Mouse (Mus musculus) heart, embryonic 10.5 days (tissue): ENCODE measurements around the gene Pkn2. TPM values are rescaled to one million over a fixed set of nuclear protein-coding genes. Genes with fewer than 3 reads are reported as not detected.

ENCODE experiments used
- DNase-seq: peaks from one replicate; pipeline ENCODE4 v3.0.0-alpha.2; 2017; ENCODE audit warnings: low spot score
- H3K27ac ChIP-seq: fragments of 300-500 bp; sonication (generic); 2 replicates; pipeline ENCODE4 v1.5.1; 2016; ENCODE audit warnings: mild to moderate bottlenecking
- H3K27me3 ChIP-seq: fragments of 300-500 bp; sonication (generic); 2 replicates; pipeline ENCODE4 v1.6.1; 2016; ENCODE audit warnings: mild to moderate bottlenecking; ENCODE audit not compliant: poor library complexity, insufficient read depth, severe bottlenecking
- H3K36me3 ChIP-seq: fragments of 300-500 bp; sonication (generic); 2 replicates; pipeline ENCODE4 v1.6.1; 2016; ENCODE audit warnings: mild to moderate bottlenecking, moderate library complexity
- H3K4me1 ChIP-seq: fragments of 300-500 bp; sonication (generic); 2 replicates; pipeline ENCODE4 v1.6.1; 2016; ENCODE audit warnings: mild to moderate bottlenecking
- H3K4me3 ChIP-seq: fragments of 300-500 bp; sonication (generic); 2 replicates; pipeline ENCODE4 v1.5.1; 2016; ENCODE audit warnings: mild to moderate bottlenecking, moderate library complexity
- H3K9me3 ChIP-seq: fragments of 300-500 bp; sonication (generic); 2 replicates; pipeline ENCODE4 v1.6.1; 2016; ENCODE audit warnings: mild to moderate bottlenecking, moderate library complexity
- WGBS: fragments of 180-500 bp; shearing (Covaris S2); methylation state at CpG from one replicate; pipeline ENCODE4 v1.1.7; 2016; 5-methylcytosine and 5-hydroxymethylcytosine counted together
- polyA plus RNA-seq: library from polyadenylated mRNA; unstranded; fragments of >200 nt; fragmentation: Nextera tagmentation; extraction: Ambion mirVana; gene quantifications from 2 replicates; pipeline ENCODE4 v1.2.1, GENCODE M21; 2016

The Pkn2 gene
- polyA plus RNA-seq, result 42.4 and 52.3 TPM in 2 replicates

DNA sequence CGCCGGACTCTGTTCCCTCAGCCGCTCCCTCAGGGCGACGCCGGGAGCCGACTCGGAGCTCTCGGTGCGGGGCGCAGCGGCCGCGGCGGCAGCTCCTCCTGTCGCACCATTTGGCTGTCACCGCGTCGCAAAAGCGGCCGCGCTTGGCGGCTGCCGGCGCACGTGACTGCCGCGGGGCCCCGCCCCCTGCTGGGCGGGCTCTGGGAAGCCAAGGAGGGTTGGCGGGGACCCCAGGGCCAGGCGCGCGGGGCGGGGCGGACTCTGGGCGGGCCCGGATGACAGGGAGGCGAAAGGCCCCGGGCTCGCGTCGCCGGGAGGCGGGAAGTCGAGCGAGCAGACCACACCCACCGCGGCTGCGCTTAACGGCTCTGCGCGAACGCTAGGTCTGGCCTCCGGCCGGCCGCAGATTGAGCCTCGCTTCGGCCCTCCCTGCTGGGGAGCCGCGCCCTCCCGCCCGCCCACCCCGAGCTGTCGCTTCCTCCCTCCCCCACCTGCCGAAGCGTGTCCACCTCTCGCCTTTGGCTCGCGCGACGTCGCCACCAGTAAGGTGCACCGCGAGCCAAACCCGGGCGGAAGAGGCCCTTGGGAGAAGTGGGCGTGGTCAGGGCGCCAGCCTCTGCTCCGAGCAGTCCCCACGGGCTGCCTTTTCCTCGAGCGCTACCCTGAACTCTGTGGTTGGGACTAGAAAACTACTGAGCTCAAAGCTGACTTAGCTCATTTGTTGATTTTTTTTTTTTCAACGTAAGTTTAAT, at the start of gene Pkn2:
Gene Pkn2 (minus strand): TSS at position 133 of the 752 bp plus-strand sequence.
- H3K9me3 ChIP-seq, result no peaks in the 10 kb centered on the region
- H3K4me3 ChIP-seq, result peak within 1 kb of the TSS; percentile 100
- H3K27me3 ChIP-seq, result no peaks in the 10 kb centered on the region
- H3K27ac ChIP-seq, result peak within 1 kb of the TSS; percentile 99
- peak; percentile 99 for DNase-seq
- no peaks in the 10 kb centered on the region for H3K4me1 ChIP-seq
- WGBS, result under 1% methylated on average over 78 of the region's 84 CpGs
- H3K36me3 ChIP-seq, result no peaks in the 10 kb centered on the region

DNA sequence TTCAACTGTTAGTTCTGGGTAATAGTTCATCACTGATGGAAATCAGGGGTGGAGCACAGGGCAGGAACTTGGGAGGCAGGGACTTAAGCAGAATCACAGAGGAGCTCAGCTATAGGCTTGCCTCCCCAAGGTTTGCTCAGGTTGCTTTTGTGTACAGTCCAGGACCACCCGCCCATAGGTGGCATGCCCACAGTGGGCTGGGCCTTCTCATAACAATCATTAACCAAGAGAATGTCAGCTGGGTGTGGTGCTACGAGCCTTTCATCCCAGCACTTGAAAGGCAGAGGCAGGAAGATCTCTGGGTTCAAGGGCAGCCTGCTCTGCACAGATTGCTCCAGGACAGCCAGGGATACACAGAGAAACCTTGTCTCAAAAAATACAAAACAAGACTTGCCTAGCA, 48.1 kb upstream of the Pkn2 start:
- no peaks in the 10 kb centered on the region for H3K27me3 ChIP-seq
- no peak for DNase-seq
- H3K4me1 ChIP-seq, result no peaks in the 10 kb centered on the region
- H3K9me3 ChIP-seq, result no peaks in the 10 kb centered on the region
- no peaks in the 10 kb centered on the region for H3K36me3 ChIP-seq
- H3K4me3 ChIP-seq, result no peak overlapping the region
- 76% methylated on average over 2 of the region's 2 CpGs for WGBS
- H3K27ac ChIP-seq, result no peak overlapping the region

DNA sequence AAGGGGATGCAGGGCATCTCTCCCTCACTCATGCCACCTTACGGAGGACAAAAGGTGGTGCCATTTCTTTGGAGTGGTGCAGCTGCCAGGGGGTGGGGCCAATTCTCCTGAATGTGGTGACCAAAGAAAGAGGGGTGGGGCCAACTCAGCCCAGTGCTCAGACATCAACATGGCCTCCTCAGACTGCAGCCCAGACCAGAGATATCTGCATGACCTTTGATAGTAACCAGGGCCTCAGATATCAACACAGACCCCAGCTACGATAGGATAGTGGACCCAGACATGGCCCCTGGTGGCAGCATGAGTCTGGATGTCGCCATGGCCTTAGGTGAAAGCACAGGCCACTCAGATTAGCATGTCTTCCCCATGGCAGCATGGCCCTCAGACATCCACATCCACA, 45.5 kb upstream of the Pkn2 start:
- Histone ChIP-seq H3K36me3 (no peaks in the 10 kb centered on the region), H3K27ac (no peak overlapping the region), H3K4me3 (no peak overlapping the region), H3K27me3 (no peaks in the 10 kb centered on the region), H3K9me3 (no peaks in the 10 kb centered on the region), H3K4me1 (no peaks in the 10 kb centered on the region)
- WGBS, result 64% methylated on average over 3 of the region's 3 CpGs
- no peak for DNase-seq

DNA sequence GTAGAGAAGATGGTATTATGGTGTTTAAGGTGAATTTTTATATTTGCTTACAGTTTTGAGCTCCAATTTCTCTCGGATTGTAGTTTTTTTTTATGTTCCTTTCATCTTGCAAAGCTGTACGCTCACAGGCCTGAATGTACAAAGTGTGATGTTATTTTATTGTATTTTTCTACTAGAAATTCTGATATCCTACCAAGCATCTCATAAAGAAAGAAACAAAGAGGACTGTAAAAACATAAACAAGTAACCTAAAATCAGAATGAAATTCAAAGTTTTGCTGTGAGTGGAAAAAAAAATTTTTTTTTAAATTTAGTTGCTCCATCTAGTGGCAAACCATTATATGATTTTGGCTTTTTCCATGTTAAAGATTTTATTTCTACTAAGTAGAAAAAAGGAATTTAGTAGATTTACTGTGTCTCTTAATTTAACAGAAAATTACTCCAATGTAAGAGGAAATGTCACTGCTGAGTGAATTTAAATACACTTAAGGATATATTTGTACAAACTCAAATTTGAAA, 43.1 kb upstream of the Pkn2 start:
- H3K27ac ChIP-seq, result no peak overlapping the region
- 85% methylated on average over 2 of the region's 2 CpGs for WGBS
- H3K9me3 ChIP-seq, result no peaks in the 10 kb centered on the region
- no peaks in the 10 kb centered on the region for H3K4me1 ChIP-seq
- no peaks in the 10 kb centered on the region for H3K27me3 ChIP-seq
- DNase-seq, result no peak
- H3K36me3 ChIP-seq, result no peaks in the 10 kb centered on the region
- no peak overlapping the region for H3K4me3 ChIP-seq

DNA sequence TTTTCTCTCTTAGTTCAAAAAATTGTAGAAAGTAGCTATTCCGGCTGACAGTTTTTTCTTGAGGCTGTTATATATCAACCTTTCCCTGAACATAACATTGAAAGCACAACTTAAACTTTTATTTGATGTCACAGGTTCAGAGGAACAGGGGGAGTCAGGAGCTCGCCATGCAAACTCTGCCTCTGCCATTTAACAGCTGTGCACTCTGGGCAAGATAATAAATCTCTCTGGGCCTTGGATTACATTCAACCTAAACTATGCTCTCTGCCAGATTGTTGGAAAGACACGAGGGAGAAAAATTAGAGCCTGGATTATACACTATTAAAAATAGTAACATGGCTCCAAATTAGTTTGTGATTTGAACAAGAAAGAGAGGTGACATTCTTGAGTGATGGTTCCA, 37.3 kb upstream of the Pkn2 start:
- Histone ChIP-seq H3K36me3 (no peaks in the 10 kb centered on the region), H3K4me3 (no peak overlapping the region), H3K4me1 (peaks cover 4% of the 10 kb centered on the region; the same call in 1 of the 2 replicates), H3K27ac (no peak overlapping the region), H3K9me3 (no peaks in the 10 kb centered on the region), H3K27me3 (no peaks in the 10 kb centered on the region)
- no peak for DNase-seq
- WGBS, result 75% methylated on average over 3 of the region's 3 CpGs

DNA sequence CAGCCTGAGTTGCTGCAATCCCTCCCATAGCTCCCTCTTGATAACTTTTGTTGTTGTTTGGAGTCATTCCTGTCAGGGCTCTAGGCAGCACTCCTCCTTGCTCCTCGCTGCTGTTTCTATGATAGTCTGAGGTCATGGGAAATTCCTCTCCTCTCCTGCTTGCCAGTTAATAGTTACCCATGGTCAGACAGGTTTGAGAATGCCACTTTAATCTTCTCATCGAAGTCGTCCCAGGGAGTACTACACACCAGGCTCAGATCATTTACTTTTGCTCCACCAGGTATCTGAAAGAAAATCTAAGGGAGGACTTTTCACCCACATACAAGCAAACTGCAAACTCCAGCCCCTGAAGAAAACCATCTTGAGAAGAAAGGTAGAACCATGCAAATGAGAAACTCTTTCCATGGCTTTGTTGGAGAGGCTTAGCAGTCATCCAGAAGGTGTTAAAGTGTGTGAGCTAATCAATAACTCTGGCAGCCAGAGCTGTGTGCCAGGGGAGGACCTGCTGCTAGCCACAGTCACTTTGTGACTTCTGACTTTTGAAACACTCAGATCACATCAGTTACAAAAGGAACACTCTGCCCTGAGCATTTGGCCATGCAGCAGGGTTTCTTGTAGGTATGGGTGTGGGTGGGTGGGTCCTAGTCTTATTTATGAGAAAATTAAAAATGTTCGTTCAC, 36.1 kb upstream of the Pkn2 start:
- Histone ChIP-seq H3K9me3 (no peaks in the 10 kb centered on the region), H3K4me1 (peaks cover 4% of the 10 kb centered on the region; the same call in 1 of the 2 replicates), H3K36me3 (no peaks in the 10 kb centered on the region), H3K27me3 (no peaks in the 10 kb centered on the region), H3K27ac (no peak overlapping the region), H3K4me3 (no peak overlapping the region)
- 57% methylated on average over 4 of the region's 4 CpGs for WGBS
- no peak for DNase-seq

DNA sequence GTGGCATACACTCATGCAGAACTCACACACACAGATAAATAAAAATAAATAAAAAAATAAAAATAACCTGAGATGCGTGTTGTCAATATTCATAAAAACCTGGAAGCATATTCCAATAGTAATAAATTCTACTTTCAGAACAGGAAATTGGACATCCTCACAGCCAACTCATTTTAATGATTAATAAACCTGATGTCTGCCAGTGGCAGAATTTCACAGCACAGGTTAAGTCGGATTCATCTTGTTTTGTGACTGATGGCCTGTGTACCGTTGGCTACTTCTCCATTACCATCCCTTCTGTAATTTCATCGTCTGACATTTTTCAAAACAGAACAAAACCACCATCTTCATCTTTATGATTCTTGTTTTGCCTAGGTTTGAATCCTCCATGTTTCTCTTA, 35.4 kb upstream of the Pkn2 start:
- Histone ChIP-seq H3K4me3 (no peak overlapping the region), H3K27me3 (no peaks in the 10 kb centered on the region), H3K27ac (no peak overlapping the region), H3K36me3 (no peaks in the 10 kb centered on the region), H3K4me1 (peaks cover 4% of the 10 kb centered on the region; the same call in 1 of the 2 replicates), H3K9me3 (no peaks in the 10 kb centered on the region)
- WGBS, result 83% methylated on average over 4 of the region's 4 CpGs
- no peak for DNase-seq

DNA sequence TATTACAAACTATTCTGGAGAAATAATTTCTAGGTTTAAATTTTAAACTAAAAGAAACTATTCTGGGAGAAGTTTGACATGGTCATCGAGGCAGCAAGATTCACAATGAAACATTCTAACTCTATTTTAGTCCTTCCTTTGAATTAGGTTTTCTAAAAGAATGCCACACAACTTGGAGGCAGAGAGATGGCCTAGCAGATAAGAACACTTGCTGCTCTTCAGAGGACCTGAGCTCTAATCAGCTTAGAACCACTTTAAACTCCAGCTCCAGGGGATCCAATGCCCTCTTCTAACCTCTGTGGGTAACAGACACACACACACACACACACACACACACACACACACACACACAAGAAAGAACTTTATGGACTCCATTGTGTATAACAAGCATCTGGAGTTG, 31.5 kb upstream of the Pkn2 start:
- Histone ChIP-seq H3K9me3 (no peaks in the 10 kb centered on the region), H3K36me3 (no peaks in the 10 kb centered on the region), H3K27ac (no peak overlapping the region), H3K4me3 (no peak overlapping the region), H3K4me1 (peaks cover 4% of the 10 kb centered on the region; the same call in 1 of the 2 replicates), H3K27me3 (no peaks in the 10 kb centered on the region)
- WGBS, result 69% methylated on average over 1 of the region's 1 CpGs
- DNase-seq, result no peak

DNA sequence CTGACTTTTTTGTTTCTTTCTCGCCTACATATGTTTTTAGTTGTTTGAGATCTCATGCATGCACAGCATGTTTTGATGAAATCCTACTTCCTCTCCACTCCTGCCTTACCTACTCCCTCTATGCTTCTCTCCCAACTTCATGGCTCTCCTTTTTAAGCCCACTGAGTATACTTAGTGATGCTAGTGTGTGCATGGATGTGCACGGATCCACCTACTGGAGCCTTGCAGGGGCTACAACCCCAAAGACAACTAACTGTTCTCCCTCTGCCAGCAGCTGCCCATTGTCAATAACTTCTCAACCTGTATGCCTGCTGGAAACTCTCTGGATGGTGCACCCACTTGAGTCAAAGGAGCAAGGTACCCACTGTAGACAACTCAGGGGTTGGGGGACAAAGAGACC, 17.9 kb upstream of the Pkn2 start:
- Histone ChIP-seq H3K36me3 (no peaks in the 10 kb centered on the region), H3K4me1 (no peaks in the 10 kb centered on the region), H3K4me3 (no peak overlapping the region), H3K27ac (no peak overlapping the region), H3K27me3 (no peaks in the 10 kb centered on the region), H3K9me3 (no peaks in the 10 kb centered on the region)
- WGBS, result 81% methylated on average over 2 of the region's 2 CpGs
- no peak for DNase-seq

DNA sequence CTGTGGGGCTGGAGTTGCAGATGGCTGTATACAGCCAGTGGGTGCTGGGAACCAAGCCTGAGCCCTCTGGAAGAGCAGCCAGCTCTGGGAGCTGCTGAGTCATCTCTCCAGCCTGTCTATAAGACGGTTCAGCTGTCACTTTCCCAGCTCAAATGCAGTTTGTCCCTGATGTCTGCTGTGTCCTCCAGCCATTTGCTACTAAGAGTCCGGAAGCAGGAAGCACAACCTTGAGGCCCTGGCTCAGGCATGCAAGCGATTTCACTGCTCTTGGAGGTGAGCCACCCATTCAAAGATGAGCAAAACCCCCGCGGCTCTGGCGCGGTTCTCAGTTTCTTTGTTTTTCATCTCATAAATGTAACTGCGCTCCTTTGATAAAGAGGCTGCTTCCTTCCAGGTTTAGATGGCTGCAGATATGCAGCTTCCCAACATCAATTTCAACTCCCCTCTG, 17.2 kb upstream of the Pkn2 start:
- H3K9me3 ChIP-seq, result no peaks in the 10 kb centered on the region
- H3K27ac ChIP-seq, result no peak overlapping the region
- no peaks in the 10 kb centered on the region for H3K27me3 ChIP-seq
- 81% methylated on average over 8 of the region's 8 CpGs for WGBS
- no peak overlapping the region for H3K4me3 ChIP-seq
- no peaks in the 10 kb centered on the region for H3K4me1 ChIP-seq
- no peaks in the 10 kb centered on the region for H3K36me3 ChIP-seq
- DNase-seq, result no peak

DNA sequence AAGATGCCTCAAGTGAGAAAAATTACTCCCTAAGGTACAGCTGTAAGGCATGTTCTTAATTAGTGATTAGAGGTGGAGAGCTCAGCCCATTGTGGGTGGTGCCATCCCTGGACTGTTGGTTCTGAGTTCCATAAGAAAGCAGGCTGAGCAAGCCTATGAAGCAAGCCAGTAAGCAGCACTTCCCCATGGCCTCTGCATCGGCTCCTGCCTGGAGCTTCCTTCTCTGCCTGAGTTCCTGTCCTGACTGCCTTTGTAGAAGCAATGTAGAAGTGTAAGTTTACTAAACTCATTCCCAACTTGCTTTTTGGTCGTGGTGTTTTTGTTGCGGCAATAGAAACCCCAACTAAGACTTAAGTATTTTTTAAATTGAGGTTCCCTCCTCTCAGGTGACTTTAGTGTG, 8.6 kb upstream of the Pkn2 start:
- no peak for DNase-seq
- Histone ChIP-seq H3K4me1 (no peaks in the 10 kb centered on the region), H3K27me3 (no peaks in the 10 kb centered on the region), H3K9me3 (no peaks in the 10 kb centered on the region), H3K27ac (no peak overlapping the region), H3K4me3 (no peak overlapping the region), H3K36me3 (no peaks in the 10 kb centered on the region)
- 78% methylated on average over 3 of the region's 3 CpGs for WGBS

DNA sequence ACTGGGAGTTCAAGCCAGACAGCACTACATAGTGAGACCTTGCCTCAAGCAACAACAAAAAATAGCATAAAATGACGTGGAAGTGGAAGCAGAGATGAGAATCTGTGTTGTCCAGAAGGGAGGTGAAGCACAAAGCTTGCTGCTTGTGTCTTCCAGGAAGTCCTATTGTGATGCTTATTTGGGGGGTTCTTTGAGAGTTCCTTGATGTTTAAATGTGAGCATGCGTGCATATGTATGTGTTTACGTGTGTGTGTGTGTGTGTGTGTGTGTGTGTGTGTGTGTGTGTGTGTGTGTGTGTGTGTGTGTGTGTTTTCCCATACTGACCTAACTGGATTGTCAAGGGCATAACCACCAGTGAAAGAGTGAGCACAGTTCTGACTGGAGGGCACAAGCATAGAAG, 5.2 kb upstream of the Pkn2 start:
- Histone ChIP-seq H3K9me3 (no peaks in the 10 kb centered on the region), H3K27me3 (no peaks in the 10 kb centered on the region), H3K36me3 (no peaks in the 10 kb centered on the region), H3K27ac (no peak overlapping the region), H3K4me3 (no peak overlapping the region), H3K4me1 (no peaks in the 10 kb centered on the region)
- no peak for DNase-seq
- WGBS, result 82% methylated on average over 3 of the region's 3 CpGs

DNA sequence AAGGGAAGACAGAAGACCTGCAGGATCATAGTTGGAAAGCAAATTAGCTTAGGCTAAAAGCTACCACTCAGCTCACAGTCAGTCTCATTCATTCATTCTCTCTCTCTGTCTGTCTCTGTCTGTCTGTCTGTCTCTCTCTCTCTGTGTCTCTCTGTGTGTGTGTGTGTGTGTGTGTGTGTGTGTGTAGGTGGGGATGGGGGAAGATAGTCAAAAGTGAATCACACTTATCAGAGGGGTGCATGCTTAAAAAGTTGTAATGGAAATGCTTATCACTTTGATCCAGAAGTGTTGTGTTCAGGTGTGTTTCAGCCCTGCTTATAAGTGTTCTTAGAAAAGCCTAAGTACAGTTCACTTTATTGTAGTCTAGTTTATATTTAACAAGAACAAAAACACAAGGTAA, 2.8 kb upstream of the Pkn2 start:
- H3K9me3 ChIP-seq, result no peaks in the 10 kb centered on the region
- H3K27me3 ChIP-seq, result no peaks in the 10 kb centered on the region
- H3K4me1 ChIP-seq, result no peaks in the 10 kb centered on the region
- H3K36me3 ChIP-seq, result no peaks in the 10 kb centered on the region
- no peak overlapping the region for H3K27ac ChIP-seq
- H3K4me3 ChIP-seq, result no peak overlapping the region
- no peak for DNase-seq
